Mouse (Mus musculus): ENCODE measurements around the gene Olfr822. TPM values are rescaled to one million over a fixed set of nuclear protein-coding genes. Genes with fewer than 3 reads are reported as not detected.
"Not testable (repeated sequence)": the region's sequence is repeated elsewhere in the genome, so short reads cannot be mapped to it uniquely, and the experiment has no call there.

The Olfr822 gene
- not detected in 2 replicates for polyA plus RNA-seq (2015; fragmentation: Nextera tagmentation; extraction: Ambion mirVana)

DNA sequence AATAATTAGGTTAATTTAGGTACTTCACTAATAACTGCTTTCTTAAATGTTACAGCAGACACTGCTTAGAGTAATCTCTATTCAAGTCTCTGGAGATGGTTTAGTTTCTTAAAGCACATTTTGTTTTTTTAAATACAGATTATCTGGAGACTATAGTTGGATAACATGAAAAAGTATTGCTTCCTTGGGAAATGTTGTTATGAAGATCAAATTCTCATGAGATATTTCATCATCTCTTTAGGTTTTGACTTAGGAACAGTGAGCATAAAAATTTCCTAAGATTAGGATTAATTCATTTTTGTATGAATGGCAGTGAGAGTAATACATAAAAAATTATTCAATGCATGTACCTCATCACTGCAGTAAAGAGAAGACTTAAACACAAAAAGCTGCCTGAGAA lies at the start of gene Olfr822:
Gene Olfr822, plus strand, starts transcription at position 301 of the 400 bp plus-strand sequence.
- no peak within 1 kb of the TSS for H3K4me3 ChIP-seq
- no peaks in the 10 kb centered on the region for H3K36me3 ChIP-seq
- no peak within 1 kb of the TSS for H3K9ac ChIP-seq
- H3K4me1 ChIP-seq: no peaks in the 10 kb centered on the region
- H3K27me3 ChIP-seq: no peaks in the 10 kb centered on the region
- H3K4me2 ChIP-seq: no peak within 1 kb of the TSS
- H3K27ac ChIP-seq: no peak within 1 kb of the TSS
- H3K9me3 ChIP-seq: no peaks in the 10 kb centered on the region
- no peak for ATAC-seq (ENCODE audit: borderline replicate concordance, extremely low read depth, low FRiP score, low TSS enrichment)

DNA sequence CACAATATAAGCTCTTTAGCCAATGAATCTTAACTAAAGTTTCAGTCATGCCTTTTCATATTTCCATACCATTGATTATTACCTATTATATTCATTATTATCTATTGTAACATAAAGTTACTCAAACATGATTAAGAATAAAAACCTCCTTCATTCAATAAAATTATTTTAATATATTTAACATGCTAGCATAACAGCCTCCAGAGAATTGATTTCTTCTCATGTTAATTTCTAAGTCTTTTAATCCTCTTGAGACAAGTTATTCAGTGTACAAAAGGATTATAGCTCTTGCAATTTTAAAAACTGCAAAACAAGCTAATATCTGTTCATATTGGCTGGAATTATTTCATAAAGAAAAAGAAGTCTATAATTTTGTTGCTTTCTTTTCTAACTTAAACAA lies 41.0 kb upstream of the Olfr822 start, which contains the start of gene Olfr821:
Gene Olfr821, plus strand, starts transcription at position 301 of the 400 bp plus-strand sequence.
- no peak within 1 kb of the TSS for H3K9ac ChIP-seq
- no peaks in the 10 kb centered on the region for H3K4me1 ChIP-seq
- no peaks in the 10 kb centered on the region for H3K27me3 ChIP-seq
- no peak within 1 kb of the TSS for H3K4me3 ChIP-seq
- H3K36me3 ChIP-seq: no peaks in the 10 kb centered on the region
- H3K9me3 ChIP-seq: no peaks in the 10 kb centered on the region
- ATAC-seq (ENCODE audit: borderline replicate concordance, extremely low read depth, low FRiP score, low TSS enrichment): no peak
- H3K4me2 ChIP-seq: no peak within 1 kb of the TSS
- H3K27ac ChIP-seq: no peak within 1 kb of the TSS

DNA sequence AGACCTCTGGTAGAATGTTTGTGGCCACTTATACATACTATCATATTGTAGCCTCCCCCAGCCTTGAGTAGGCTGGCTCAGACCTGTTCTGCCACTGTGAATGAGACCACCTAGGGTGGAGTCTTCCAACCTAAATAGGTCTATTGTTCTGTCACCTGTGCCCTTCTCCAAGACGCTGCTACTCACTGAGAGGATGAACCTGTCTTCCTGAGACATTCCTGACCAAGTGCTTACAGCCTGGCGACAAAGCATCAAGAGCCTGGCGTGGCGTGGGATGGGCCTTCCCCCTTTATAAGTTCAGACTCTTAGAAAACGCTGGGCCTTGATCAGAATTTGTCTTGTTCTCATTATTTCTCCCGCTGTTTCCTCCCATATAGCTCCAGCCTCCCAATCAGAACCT lies 33.9 kb upstream of the Olfr822 start:
- no peak for ATAC-seq (ENCODE audit: borderline replicate concordance, extremely low read depth, low FRiP score, low TSS enrichment)
- Histone ChIP-seq H3K4me3 (no peak overlapping the region), H3K27me3 (no peaks in the 10 kb centered on the region), H3K9ac (no peak overlapping the region), H3K9me3 (no peaks in the 10 kb centered on the region), H3K27ac (no peak overlapping the region), H3K36me3 (no peaks in the 10 kb centered on the region), H3K4me1 (no peaks in the 10 kb centered on the region), H3K4me2 (no peak overlapping the region)
- 61% methylated on average over 6 of the region's 6 CpGs for WGBS

DNA sequence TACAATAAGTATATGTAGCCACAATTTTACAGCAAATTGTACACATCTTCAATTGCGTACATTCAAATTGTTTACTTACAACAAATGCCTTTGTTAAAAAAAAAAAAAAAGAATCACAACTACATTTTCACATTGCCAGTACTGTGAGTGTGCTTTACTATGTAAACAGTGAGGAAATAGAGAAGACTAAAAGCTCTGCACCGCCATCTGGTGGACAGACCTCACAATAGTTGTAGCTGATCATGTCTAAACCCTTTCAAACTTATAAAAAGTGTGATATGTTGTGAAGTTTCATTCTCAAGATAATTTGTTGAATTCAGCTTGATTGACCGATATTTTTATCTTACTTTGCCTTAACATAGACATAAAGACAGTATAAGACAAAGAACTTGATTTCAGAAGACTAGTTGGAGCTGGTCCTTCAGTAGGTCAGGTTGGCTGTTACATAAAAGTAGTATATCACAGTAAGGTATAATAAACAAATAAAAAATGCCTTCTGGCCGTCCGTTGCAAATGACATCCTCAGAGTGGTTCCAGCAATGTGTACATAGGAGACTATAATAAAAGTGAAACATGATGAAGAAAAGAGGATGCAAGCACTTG lies 21.9 kb downstream of the Olfr822 start:
- ATAC-seq (ENCODE audit: borderline replicate concordance, extremely low read depth, low FRiP score, low TSS enrichment): no peak
- no peaks in the 10 kb centered on the region for H3K36me3 ChIP-seq
- no peak overlapping the region for H3K4me3 ChIP-seq

DNA sequence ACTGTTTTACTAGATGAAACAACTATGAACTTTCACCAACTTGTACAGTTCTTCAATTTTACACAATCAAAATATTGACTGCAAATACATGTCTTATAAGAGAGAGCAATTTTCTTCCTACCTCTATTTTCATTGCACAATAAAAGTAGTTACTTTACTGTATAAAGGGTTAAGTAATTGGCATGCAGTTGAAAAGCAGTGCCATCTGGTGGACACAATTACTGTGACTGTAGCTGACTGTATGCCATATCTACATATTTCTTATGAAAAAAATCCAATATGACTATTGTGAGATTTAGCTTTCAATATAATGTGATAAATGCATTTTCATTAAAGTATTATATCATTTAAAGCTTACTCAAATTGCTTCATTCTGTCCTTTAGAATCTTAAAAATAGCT lies 25.1 kb downstream of the Olfr822 start:
- no peak for ATAC-seq (ENCODE audit: borderline replicate concordance, extremely low read depth, low FRiP score, low TSS enrichment)
- no peak overlapping the region for H3K9ac ChIP-seq
- H3K27me3 ChIP-seq: no peaks in the 10 kb centered on the region
- no peaks in the 10 kb centered on the region for H3K4me1 ChIP-seq
- H3K4me2 ChIP-seq: no peak overlapping the region
- H3K27ac ChIP-seq: no peak overlapping the region
- no peaks in the 10 kb centered on the region for H3K36me3 ChIP-seq
- no peaks in the 10 kb centered on the region for H3K9me3 ChIP-seq
- H3K4me3 ChIP-seq: no peak overlapping the region

More for the DNA sequence above, 21.9 kb downstream of the Olfr822 start:
- H3K9me3 ChIP-seq: no peaks in the 10 kb centered on the region
- H3K9ac ChIP-seq: no peak overlapping the region
- 12% methylated on average over 5 of the region's 5 CpGs for WGBS
- H3K27ac ChIP-seq: no peak overlapping the region
- H3K4me2 ChIP-seq: no peak overlapping the region
- H3K27me3 ChIP-seq: no peaks in the 10 kb centered on the region
- no peaks in the 10 kb centered on the region for H3K4me1 ChIP-seq

DNA sequence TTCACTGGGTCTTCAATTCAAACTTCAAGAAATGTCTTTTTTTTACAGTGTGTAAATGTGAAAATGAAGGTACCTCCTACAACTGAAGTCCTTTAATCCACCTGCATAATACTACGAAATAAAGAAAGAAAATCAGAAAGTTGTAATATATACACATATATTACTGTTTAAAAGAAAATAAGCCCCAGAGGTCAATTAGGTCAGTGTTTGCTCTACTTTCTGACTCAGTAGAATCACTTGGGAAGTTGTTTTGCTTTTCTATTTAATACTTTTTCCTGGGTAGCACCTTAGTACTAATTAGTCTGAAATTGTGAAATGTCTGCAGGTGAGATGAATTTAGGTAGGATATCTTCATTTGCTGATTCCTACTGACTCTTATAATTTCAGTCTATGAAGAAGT lies 44.3 kb downstream of the Olfr822 start, which contains the start of gene Olfr823:
Gene Olfr823, minus strand, starts transcription at position 101 of the 400 bp plus-strand sequence.
- H3K9me3 ChIP-seq; H3K9ac ChIP-seq; H3K27ac ChIP-seq; ATAC-seq (ENCODE audit: borderline replicate concordance, extremely low read depth, low FRiP score, low TSS enrichment); H3K27me3 ChIP-seq; H3K4me3 ChIP-seq; H3K4me2 ChIP-seq; H3K36me3 ChIP-seq; H3K4me1 ChIP-seq: not testable (repeated sequence)
- 75% methylated on average over 1 of the region's 1 CpGs for WGBS

DNA sequence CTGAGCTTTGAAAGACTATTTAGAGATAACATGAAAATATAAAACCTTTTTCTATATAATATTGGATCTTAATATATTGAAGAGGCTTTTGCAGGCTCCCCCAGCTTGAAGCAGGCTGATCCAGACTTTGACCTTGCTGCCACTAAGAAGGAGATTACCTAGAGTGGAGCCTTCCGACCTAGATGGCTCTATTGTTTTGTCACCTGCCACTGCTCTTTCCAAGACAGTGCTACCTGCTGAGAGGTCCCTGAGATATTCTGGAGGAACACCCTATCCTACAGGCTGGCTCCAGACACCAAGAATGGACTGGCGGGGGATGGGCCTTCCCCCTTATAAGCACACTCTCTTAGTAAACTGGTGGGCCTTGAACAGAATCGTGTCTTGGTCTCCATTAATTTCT lies 45.0 kb downstream of the Olfr822 start:
- H3K9me3 ChIP-seq; H3K4me3 ChIP-seq; H3K36me3 ChIP-seq; H3K9ac ChIP-seq; H3K4me1 ChIP-seq; H3K27ac ChIP-seq; H3K4me2 ChIP-seq; ATAC-seq (ENCODE audit: borderline replicate concordance, extremely low read depth, low FRiP score, low TSS enrichment); H3K27me3 ChIP-seq: not testable (repeated sequence)
- 69% methylated on average over 3 of the region's 3 CpGs for WGBS

Other genes with a start within 250 kb of the Olfr822 start
- not detected in 2 replicates for gene Olfr812, start 225.1 kb upstream of the Olfr822 start, polyA plus RNA-seq (2015; fragmentation: Nextera tagmentation; extraction: Ambion mirVana)
- not detected in 2 replicates for gene Olfr813, start 215.8 kb upstream of the Olfr822 start, polyA plus RNA-seq (2015; fragmentation: Nextera tagmentation; extraction: Ambion mirVana)
- gene Olfr814, start 191.4 kb upstream of the Olfr822 start, polyA plus RNA-seq (2015; fragmentation: Nextera tagmentation; extraction: Ambion mirVana): not detected in 2 replicates
- gene Olfr815, start 165.3 kb upstream of the Olfr822 start, polyA plus RNA-seq (2015; fragmentation: Nextera tagmentation; extraction: Ambion mirVana): not detected in 2 replicates
- not detected in 2 replicates for gene Olfr816, start 155.6 kb upstream of the Olfr822 start, polyA plus RNA-seq (2015; fragmentation: Nextera tagmentation; extraction: Ambion mirVana)
- gene Olfr818, start 122.1 kb upstream of the Olfr822 start, polyA plus RNA-seq (2015; fragmentation: Nextera tagmentation; extraction: Ambion mirVana): not detected in 2 replicates
- gene Olfr819, start 103.9 kb upstream of the Olfr822 start, polyA plus RNA-seq (2015; fragmentation: Nextera tagmentation; extraction: Ambion mirVana): not detected in 2 replicates
- not detected in 2 replicates for gene Olfr247, start 95.1 kb upstream of the Olfr822 start, polyA plus RNA-seq (2015; fragmentation: Nextera tagmentation; extraction: Ambion mirVana)
- not detected in 2 replicates for gene Gm10310, start 86.1 kb upstream of the Olfr822 start, polyA plus RNA-seq (2015; fragmentation: Nextera tagmentation; extraction: Ambion mirVana)
- gene Olfr820, start 58.6 kb upstream of the Olfr822 start, polyA plus RNA-seq (2015; fragmentation: Nextera tagmentation; extraction: Ambion mirVana): not detected in 2 replicates
- not detected in 2 replicates for gene Olfr821, start 40.9 kb upstream of the Olfr822 start, polyA plus RNA-seq (2015; fragmentation: Nextera tagmentation; extraction: Ambion mirVana)
- not detected in 2 replicates for gene Olfr823, start 44.2 kb downstream of the Olfr822 start, polyA plus RNA-seq (2015; fragmentation: Nextera tagmentation; extraction: Ambion mirVana)
- not detected in 2 replicates for gene Olfr824, start 58.8 kb downstream of the Olfr822 start, polyA plus RNA-seq (2015; fragmentation: Nextera tagmentation; extraction: Ambion mirVana)
- gene Olfr825, start 95.6 kb downstream of the Olfr822 start, polyA plus RNA-seq (2015; fragmentation: Nextera tagmentation; extraction: Ambion mirVana): not detected in 2 replicates
- not detected in 2 replicates for gene Olfr826, start 113.0 kb downstream of the Olfr822 start, polyA plus RNA-seq (2015; fragmentation: Nextera tagmentation; extraction: Ambion mirVana)
- gene Olfr827, start 143.2 kb downstream of the Olfr822 start, polyA plus RNA-seq (2015; fragmentation: Nextera tagmentation; extraction: Ambion mirVana): not detected in 2 replicates
- not detected in 2 replicates for gene Neurod4, start 209.0 kb downstream of the Olfr822 start, polyA plus RNA-seq (2015; fragmentation: Nextera tagmentation; extraction: Ambion mirVana)